9 mouse cellular contexts compared by ENCODE assay signal in genomic region chr13:46502390-46502891, GRCm38 (mm10). TPM values are rescaled to one million over a fixed set of nuclear protein-coding genes. Genes with fewer than 3 reads are reported as not detected.
DNase-seq lines count a peak whose midpoint lies in the region; ATAC-seq and TF ChIP-seq lines count a peak whose summit lies in the region.
"Had no signal": no experiment of that assay in that cellular context is flagged by ENCODE, and none has a peak within 500 bp of the region (broad histone marks: within the 10 kb centered on the region; RNA-seq: fewer than 3 reads in every experiment).

No protein-coding gene starts in this region.

- peak overlapping the region; percentile 87 for H3K4me2 ChIP-seq in kidney, embryonic 14.5 days (replicated peaks; ENCODE audit: low read depth, low read length)
- H3K4me2 ChIP-seq in hindbrain, embryonic 16.5 days (ENCODE audit: low read length): peak overlapping the region; percentile 90

- H3K27ac ChIP-seq in kidney, embryonic 14.5 days (ENCODE audit: low read depth, low read length): no peak overlapping the region
- peak overlapping the region; percentile 57; the same call in 1 of the 2 replicates for H3K27ac ChIP-seq in hindbrain, embryonic 16.5 days (ENCODE audit: low read depth, low read length)
- no peak overlapping the region for H3K27ac ChIP-seq in thymus, adult 2 months (ENCODE audit: control insufficient read depth, insufficient read depth, low read length)

- H3K36me3 ChIP-seq in kidney, embryonic 14.5 days (ENCODE audit: control insufficient read depth, insufficient read depth, low read length): no peaks in the 10 kb centered on the region
- H3K36me3 ChIP-seq in hindbrain, embryonic 16.5 days (ENCODE audit: control insufficient read depth, insufficient read depth, low read length): no peaks in the 10 kb centered on the region
- no peaks in the 10 kb centered on the region for H3K36me3 ChIP-seq in thymus, adult 2 months (ENCODE audit: control insufficient read depth, insufficient read depth, low read length)

- WGBS in kidney, embryonic 14.5 days: 11% methylated on average over 20 of the region's 20 CpGs
- 5% methylated on average over 20 of the region's 20 CpGs for WGBS in hindbrain, embryonic 16.5 days
- WGBS in thymus, adult 2 months: 45% methylated on average over 20 of the region's 20 CpGs

- TF ChIP-seq POLR2A in thymus, adult 2 months (IDR thresholded peaks at IDR 0.05; ENCODE audit: control insufficient read depth, extremely low read depth, insufficient read depth, low read length, poor library complexity): no peak

- peak overlapping the region; percentile 57 for H3K4me3 ChIP-seq in kidney, embryonic 14.5 days (ENCODE audit: low read length)
- H3K4me3 ChIP-seq in hindbrain, embryonic 16.5 days (ENCODE audit: low read length): peak overlapping the region; percentile 52
- H3K4me3 ChIP-seq in thymus, adult 2 months (ENCODE audit: control insufficient read depth, insufficient read depth, low read length): peak overlapping the region; percentile 14; the same call in 1 of the 2 replicates

- H3K4me1 ChIP-seq in kidney, embryonic 14.5 days (ENCODE audit: control insufficient read depth, insufficient read depth, low read length): no peaks in the 10 kb centered on the region
- H3K4me1 ChIP-seq in hindbrain, embryonic 16.5 days (ENCODE audit: control insufficient read depth, insufficient read depth, low read depth, low read length): peaks cover 6% of the 10 kb centered on the region
- H3K4me1 ChIP-seq in thymus, adult 2 months (replicated peaks; ENCODE audit: control insufficient read depth, insufficient read depth, low read length): peaks cover 9% of the 10 kb centered on the region

- H3K9me3 ChIP-seq in kidney, embryonic 14.5 days (ENCODE audit: control insufficient read depth, low read length): no peaks in the 10 kb centered on the region
- no peaks in the 10 kb centered on the region for H3K9me3 ChIP-seq in hindbrain, embryonic 16.5 days (ENCODE audit: control insufficient read depth, low read length)

- TF ChIP-seq CTCF in thymus, adult 2 months (IDR thresholded peaks at IDR 0.05; ENCODE audit: borderline replicate concordance, control insufficient read depth, extremely low read depth, insufficient read depth, low read length, poor library complexity): no peak

- ATAC-seq in kidney, embryonic 14.5 days (ENCODE audit: low FRiP score, low TSS enrichment): peak; percentile 84
- ATAC-seq in CD4-positive, CD25-positive, alpha-beta regulatory T cell, adult 4 months: peak; percentile 20
- ATAC-seq in hindbrain, embryonic 16.5 days: peak; percentile 81
- 0 out of 2 replicates have a peak, but pooled peaks have one; percentile 24 for ATAC-seq in megakaryocyte progenitor cell, adult 5-6 weeks (replicated peaks; ENCODE audit: poor library complexity)

- DNase-seq in kidney, postnatal 25 days: no peak
- DNase-seq in cerebellum, adult 8-10 months: peak; percentile 41
- peak; percentile 35 for DNase-seq in forelimb bud, embryonic 11.5 days (ENCODE audit: low read depth, low spot score)
- peak; percentile 24 for DNase-seq in thymus, adult 2 months

- peak overlapping the region; percentile 61 for H3K9ac ChIP-seq in kidney, embryonic 14.5 days (ENCODE audit: low read depth, low read length)
- peak overlapping the region; percentile 77 for H3K9ac ChIP-seq in hindbrain, embryonic 16.5 days (ENCODE audit: low read depth, low read length)

- no peaks in the 10 kb centered on the region; the same call in 1 of the 2 replicates for H3K27me3 ChIP-seq in kidney, embryonic 14.5 days (ENCODE audit: control insufficient read depth, insufficient read depth, low read length)
- no peaks in the 10 kb centered on the region for H3K27me3 ChIP-seq in hindbrain, embryonic 16.5 days (replicated peaks; ENCODE audit: control insufficient read depth, insufficient read depth, low read length)
- H3K27me3 ChIP-seq in thymus, adult 2 months (ENCODE audit: control insufficient read depth, insufficient read depth, low read length): no peaks in the 10 kb centered on the region
- H3K27me3 ChIP-seq: CH12.LX had no signal

RNA-seq across cellular contexts. Expression of gene Cap2, which starts 0.8 kb away (rescaled TPM):
- 8.7 and 8.9 TPM in 2 replicates for polyA plus RNA-seq in kidney, embryonic 14.5 days (2014; fragmentation: Nextera tagmentation; extraction: Ambion mirVana)
- under 1 TPM; 0.30 to 0.32 TPM for polyA plus RNA-seq in CD4-positive, CD25-positive, alpha-beta regulatory T cell, adult 4 months (2017; shearing (Covaris generic))
- polyA plus RNA-seq in hindbrain, embryonic 16.5 days (2015; fragmentation: Nextera tagmentation; extraction: Ambion mirVana): 11.2 and 12.9 TPM in 2 replicates
- 0.20 and 0.39 TPM in 2 replicates for total RNA-seq in megakaryocyte progenitor cell, adult 5-6 weeks (2015)
- total RNA-seq in megakaryocyte progenitor cell, adult 5-6 weeks (2017): 0.14 TPM in 1 of 2 replicates, not detected in the other
- 2.8 and 12.9 TPM in 2 replicates for polyA plus RNA-seq in thymus, adult 2 months (2012; rRNA removed)

Comparison
In these comparisons a context has a peak if more than half of its experiments do, and no peak if none do; other contexts are left out.
1. ATAC-seq: peak in every context shown above with its lines; median percentile 84 in kidney, embryonic 14.5 days; 81 in hindbrain, embryonic 16.5 days; 24 in megakaryocyte progenitor cell, adult 5-6 weeks; 20 in CD4-positive, CD25-positive, alpha-beta regulatory T cell, adult 4 months.
2. DNase-seq: peak in cerebellum, adult 8-10 months (single experiment), forelimb bud, embryonic 11.5 days (single experiment) and thymus, adult 2 months (single experiment); none in kidney, postnatal 25 days (0 of 2).
3. Peak in every context shown above with its lines, with median percentiles within 50 percentile points of each other: H3K4me3 ChIP-seq.